8 mouse cellular contexts compared by ENCODE assay signal in genomic region chr5:115184726-115185125, GRCm38 (mm10). TPM values are rescaled to one million over a fixed set of nuclear protein-coding genes. Genes with fewer than 3 reads are reported as not detected.
DNase-seq lines count a peak whose midpoint lies in the region; ATAC-seq and TF ChIP-seq lines count a peak whose summit lies in the region.

No protein-coding gene starts in this region.

- WGBS in lung, embryonic 15.5 days, result 16% methylated on average over 15 of the region's 15 CpGs
- 37% methylated on average over 15 of the region's 15 CpGs for WGBS in kidney, embryonic 16.5 days

- peaks cover 49% of the 10 kb centered on the region for H3K4me1 ChIP-seq in lung, embryonic 15.5 days
- peaks cover 31% of the 10 kb centered on the region for H3K4me1 ChIP-seq in kidney, embryonic 16.5 days (ENCODE audit: insufficient read depth, low read length)

- H3K4me2 ChIP-seq in lung, embryonic 15.5 days, result peak overlapping the region; percentile 33
- peak overlapping the region; percentile 22 for H3K4me2 ChIP-seq in kidney, embryonic 16.5 days (replicated peaks; ENCODE audit: low read depth, low read length)
- H3K4me2 ChIP-seq in myocyte (ENCODE audit: low read depth), result peak overlapping the region; percentile 52

- no peaks in the 10 kb centered on the region for H3K36me3 ChIP-seq in lung, embryonic 15.5 days
- H3K36me3 ChIP-seq in kidney, embryonic 16.5 days (ENCODE audit: insufficient read depth, low read length), result no peaks in the 10 kb centered on the region
- no peaks in the 10 kb centered on the region for H3K36me3 ChIP-seq in myocyte (ENCODE audit: control insufficient read depth, insufficient read depth)

- DNase-seq in lung, postnatal 25 days (ENCODE audit: low spot score), result no peak
- DNase-seq in cerebellum, postnatal 10 days, result peak; percentile 86 to 90
- peak; percentile 84 for DNase-seq in heart, adult 8-10 months (ENCODE audit: low spot score)
- no peak for DNase-seq in adipocyte (ENCODE audit: low spot score)

- no peaks in the 10 kb centered on the region for H3K9me3 ChIP-seq in lung, embryonic 15.5 days
- no peaks in the 10 kb centered on the region; the same call in 1 of the 2 replicates for H3K9me3 ChIP-seq in kidney, embryonic 16.5 days (ENCODE audit: low read length)

- H3ac ChIP-seq in myocyte (ENCODE audit: control insufficient read depth, insufficient read length), result no peak overlapping the region

- 0 out of 2 replicates have a peak overlapping the region, but pooled peaks have one; percentile 9 for H3K4me3 ChIP-seq in lung, embryonic 15.5 days
- no peak overlapping the region for H3K4me3 ChIP-seq in kidney, embryonic 16.5 days (ENCODE audit: low read length)
- H3K4me3 ChIP-seq in myocyte, result no peak overlapping the region

- peaks cover 19% of the 10 kb centered on the region; the same call in 1 of the 2 replicates for H3K27me3 ChIP-seq in lung, embryonic 15.5 days
- H3K27me3 ChIP-seq in kidney, embryonic 16.5 days (ENCODE audit: insufficient read depth, low read length), result peaks cover 7% of the 10 kb centered on the region; the same call in 1 of the 2 replicates
- no peaks in the 10 kb centered on the region for H3K27me3 ChIP-seq in myocyte (ENCODE audit: control insufficient read depth, insufficient read depth, insufficient read length)

- no peak overlapping the region for H3K9ac ChIP-seq in lung, embryonic 15.5 days
- H3K9ac ChIP-seq in kidney, embryonic 16.5 days (replicated peaks; ENCODE audit: low read length), result no peak overlapping the region

- no peaks in the 10 kb centered on the region for H3K79me2 ChIP-seq in myocyte (ENCODE audit: control insufficient read depth, insufficient read depth)

- no peak for ATAC-seq in lung, embryonic 15.5 days (ENCODE audit: borderline replicate concordance, extremely low read depth, low FRiP score, low TSS enrichment)
- ATAC-seq in kidney, embryonic 16.5 days (ENCODE audit: low FRiP score, low TSS enrichment), result no peak
- ATAC-seq in frontal cortex, adult (ENCODE audit: low TSS enrichment), result no peak

- no peak overlapping the region for H3K27ac ChIP-seq in lung, embryonic 15.5 days
- H3K27ac ChIP-seq in kidney, embryonic 16.5 days (ENCODE audit: low read length), result no peak overlapping the region

- TF ChIP-seq POLR2A in myocyte (IDR thresholded peaks at IDR 0.05; ENCODE audit: insufficient read length, low read depth), result no peak

TF ChIP-seq in myocyte, 11 proteins besides CTCF, POLR2A, EP300 and RAD21:
- TF ChIP-seq MYOG (IDR thresholded peaks at IDR 0.05; ENCODE audit: control insufficient read depth in 1 of 3, insufficient read depth in 1 of 3, insufficient read length in 2 of 3, low read depth in 2 of 3) (no peak), USF1 (IDR thresholded peaks at IDR 0.05; ENCODE audit: low read depth) (peak; percentile 83), MYOD1 (IDR thresholded peaks at IDR 0.05; ENCODE audit: control insufficient read depth in 1 of 3, insufficient read length in 2 of 3, low read depth in 2 of 3) (no peak), TCF3 (IDR thresholded peaks at IDR 0.05; ENCODE audit: insufficient read length, low read depth) (no peak), CEBPB (IDR thresholded peaks at IDR 0.05; ENCODE audit: insufficient read depth, poor library complexity, severe bottlenecking) (no peak), SRF (IDR thresholded peaks at IDR 0.05; ENCODE audit: control insufficient read depth, insufficient read length, low read depth) (no peak), REST (IDR thresholded peaks at IDR 0.05; ENCODE audit: insufficient read depth, insufficient read length) (no peak)

RNA-seq across cellular contexts. Expression of gene Cabp1, which starts 9.5 kb away (rescaled TPM):
- polyA plus RNA-seq in lung, embryonic 15.5 days (2015; fragmentation: Nextera tagmentation; extraction: Ambion mirVana), result 1.4 and 2.1 TPM in 2 replicates
- total RNA-seq in heart, adult 8-10 months (2022), result 1 to 10 TPM; 1.7 to 2.6 (median 1.9) TPM
- 1.3 TPM in 2 replicates for polyA plus RNA-seq in kidney, embryonic 16.5 days (2015; fragmentation: Nextera tagmentation; extraction: Ambion mirVana)
- polyA plus RNA-seq in myocyte (2012; fragmentation: generic; extraction: Trizol), result 3.1 TPM

RNA-seq across cellular contexts. Expression of gene Mlec, which starts 26.7 kb away (rescaled TPM):
- polyA plus RNA-seq in lung, embryonic 15.5 days (2015; fragmentation: Nextera tagmentation; extraction: Ambion mirVana), result 75.4 and 77.0 TPM in 2 replicates
- 10 to 100 TPM; 75.2 to 88.5 (median 78.8) TPM for total RNA-seq in heart, adult 8-10 months (2022)
- polyA plus RNA-seq in kidney, embryonic 16.5 days (2015; fragmentation: Nextera tagmentation; extraction: Ambion mirVana), result 85.0 and 86.2 TPM in 2 replicates
- polyA plus RNA-seq in myocyte (2012; fragmentation: generic; extraction: Trizol), result 112 TPM

RNA-seq across cellular contexts. Expression of gene Unc119b, which starts 50.0 kb away (rescaled TPM):
- polyA plus RNA-seq in lung, embryonic 15.5 days (2015; fragmentation: Nextera tagmentation; extraction: Ambion mirVana), result 39.9 and 41.0 TPM in 2 replicates
- 10 to 100 TPM; 11.8 to 18.5 (median 14.5) TPM for total RNA-seq in heart, adult 8-10 months (2022)
- 53.5 and 54.8 TPM in 2 replicates for polyA plus RNA-seq in kidney, embryonic 16.5 days (2015; fragmentation: Nextera tagmentation; extraction: Ambion mirVana)
- polyA plus RNA-seq in myocyte (2012; fragmentation: generic; extraction: Trizol), result 24.5 TPM

RNA-seq across cellular contexts. Expression of gene Pop5, which starts 50.9 kb away (rescaled TPM):
- 105 and 112 TPM in 2 replicates for polyA plus RNA-seq in lung, embryonic 15.5 days (2015; fragmentation: Nextera tagmentation; extraction: Ambion mirVana)
- 10 to 100 TPM; 26.6 to 35.1 (median 32.8) TPM for total RNA-seq in heart, adult 8-10 months (2022)
- polyA plus RNA-seq in kidney, embryonic 16.5 days (2015; fragmentation: Nextera tagmentation; extraction: Ambion mirVana), result 129 and 135 TPM in 2 replicates
- 82.3 TPM for polyA plus RNA-seq in myocyte (2012; fragmentation: generic; extraction: Trizol)

Comparison
In these comparisons a context has a peak if more than half of its experiments do, and no peak if none do; other contexts are left out.
1. DNase-seq: peak in cerebellum, postnatal 10 days (2 of 2) and heart, adult 8-10 months (single experiment); none in lung, postnatal 25 days (single experiment) and adipocyte (single experiment).
2. Peak in every context shown above with its lines, with median percentiles within 50 percentile points of each other: H3K4me2 ChIP-seq.